Mouse (Mus musculus) liver, embryonic 16.5 days (tissue): Measurements from ENCODE around the gene Pcbd2. TPM values are rescaled to one million over a fixed set of nuclear protein-coding genes. Genes with fewer than 3 reads are reported as not detected.
A peak's percentile ranks its signal among the peaks of the same experiment; 100 is the strongest.

ENCODE experiments used
- ATAC-seq: fragments of 200-750 bp; cut with Nextera tagmentation; 2 replicates; pipeline ENCODE4 v1.8.0; 2017; ENCODE audit warnings: low read depth, mild to moderate bottlenecking, moderate number of reproducible peaks, moderate library complexity
- H3K27ac ChIP-seq: fragments of 300-500 bp; sonication (generic); 2 replicates; pipeline ENCODE4 v1.5.1; 2014; ENCODE audit warnings: mild to moderate bottlenecking, low read length
- H3K27me3 ChIP-seq: fragments of 300-500 bp; sonication (generic); 2 replicates; pipeline ENCODE4 v1.6.1; 2014; ENCODE audit warnings: low read depth, low read length, mixed read lengths; ENCODE audit not compliant: control insufficient read depth, insufficient read depth
- H3K36me3 ChIP-seq: fragments of 300-500 bp; sonication (generic); 2 replicates; pipeline ENCODE4 v1.6.1; 2014; ENCODE audit warnings: mild to moderate bottlenecking; ENCODE audit not compliant: control insufficient read depth, insufficient read depth
- H3K4me1 ChIP-seq: fragments of 300-500 bp; sonication (generic); 2 replicates; pipeline ENCODE4 v1.6.1; 2014; ENCODE audit warnings: low read depth, low read length, mixed read lengths; ENCODE audit not compliant: control insufficient read depth
- H3K4me2 ChIP-seq: fragments of 300-500 bp; sonication (generic); 2 replicates; pipeline ENCODE4 v1.6.1; 2014; ENCODE audit warnings: low read depth, low read length, mixed read lengths
- H3K4me3 ChIP-seq: fragments of 300-500 bp; sonication (generic); 2 replicates; pipeline ENCODE4 v1.5.1; 2014; ENCODE audit warnings: low read depth, mild to moderate bottlenecking, low read length
- H3K9ac ChIP-seq: fragments of 300-500 bp; sonication (generic); 2 replicates; pipeline ENCODE4 v1.6.1; 2014; ENCODE audit warnings: low read depth, low read length
- H3K9me3 ChIP-seq: fragments of 300-500 bp; sonication (generic); replicated peaks from 2 replicates; pipeline ENCODE4 v1.6.1; 2016; ENCODE audit warnings: low read length; ENCODE audit not compliant: control insufficient read depth
- WGBS: fragments of 180-500 bp; shearing (Covaris S2); extraction: QIAGEN DNeasy Blood & Tissue Kit; methylation state at CpG from one replicate; pipeline ENCODE4 v1.1.7; 2014; ENCODE audit not compliant: insufficient replicate concordance; 5-methylcytosine and 5-hydroxymethylcytosine counted together
- polyA plus RNA-seq: library from polyadenylated mRNA; unstranded; fragments of >200 nt; fragmentation: Nextera tagmentation; extraction: Ambion mirVana; gene quantifications from 2 replicates; pipeline ENCODE4 v1.2.1, GENCODE M21; 2015

Pcbd2 gene
- polyA plus RNA-seq, 1 experiment from 2014 or later, result 30.6 TPM

DNA sequence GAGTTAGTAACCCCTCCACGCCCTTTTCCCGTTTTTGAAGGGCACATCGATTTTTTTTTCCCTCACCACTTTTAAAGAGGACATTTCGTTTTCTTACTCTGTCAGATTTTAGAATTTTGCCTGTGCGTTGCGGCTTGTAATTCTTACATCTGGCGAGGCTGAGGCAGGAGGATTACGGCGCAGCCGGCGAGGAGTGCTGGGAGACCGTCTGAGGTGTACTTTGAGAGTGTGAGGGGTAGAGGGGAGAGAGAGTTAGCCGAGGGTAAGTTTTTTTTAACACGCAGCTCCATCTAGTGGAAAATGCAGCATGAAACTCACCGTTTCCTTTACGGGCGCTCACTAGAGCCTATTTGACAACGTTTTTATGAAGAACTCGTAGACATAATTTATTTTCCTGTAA, 671 bp downstream of the Pcbd2 start:
- Histone ChIP-seq H3K9me3 (no peaks in the 10 kb centered on the region), H3K4me1 (peaks cover 4% of the 10 kb centered on the region), H3K4me3 (peak overlapping the region; percentile 79), H3K9ac (peak overlapping the region; percentile 86), H3K27ac (peak overlapping the region; percentile 97), H3K36me3 (no peaks in the 10 kb centered on the region), H3K27me3 (no peaks in the 10 kb centered on the region), H3K4me2 (peak overlapping the region; percentile 95)
- WGBS, result 1% methylated on average over 19 of the region's 19 CpGs
- ATAC-seq, result peak; percentile 71

DNA sequence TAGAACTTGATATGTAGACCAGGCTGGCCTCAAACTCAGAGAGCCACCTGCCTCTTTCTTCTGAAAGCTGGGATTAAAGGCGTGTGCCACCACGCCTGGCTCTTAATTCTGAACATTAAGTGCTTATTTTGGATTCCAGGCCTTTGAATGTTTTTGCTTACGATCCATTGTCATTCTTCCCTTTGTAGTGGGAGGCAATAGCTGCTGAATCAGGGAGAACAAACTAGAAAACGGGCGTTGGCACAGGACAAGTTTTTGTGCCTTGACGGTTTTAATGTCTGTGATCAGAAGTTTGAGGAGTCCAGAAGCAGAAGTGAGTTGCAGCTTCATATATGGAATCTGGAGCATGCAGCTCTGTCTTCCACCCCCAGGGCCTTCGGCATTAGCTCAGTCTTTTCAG, 3.5 kb downstream of the Pcbd2 start:
- Histone ChIP-seq H3K27ac (no peak overlapping the region), H3K27me3 (no peaks in the 10 kb centered on the region), H3K4me3 (no peak overlapping the region), H3K4me1 (peaks cover 4% of the 10 kb centered on the region), H3K9me3 (no peaks in the 10 kb centered on the region), H3K36me3 (no peaks in the 10 kb centered on the region), H3K9ac (no peak overlapping the region), H3K4me2 (no peak overlapping the region)
- ATAC-seq, result no peak
- WGBS, result 82% methylated on average over 7 of the region's 7 CpGs

DNA sequence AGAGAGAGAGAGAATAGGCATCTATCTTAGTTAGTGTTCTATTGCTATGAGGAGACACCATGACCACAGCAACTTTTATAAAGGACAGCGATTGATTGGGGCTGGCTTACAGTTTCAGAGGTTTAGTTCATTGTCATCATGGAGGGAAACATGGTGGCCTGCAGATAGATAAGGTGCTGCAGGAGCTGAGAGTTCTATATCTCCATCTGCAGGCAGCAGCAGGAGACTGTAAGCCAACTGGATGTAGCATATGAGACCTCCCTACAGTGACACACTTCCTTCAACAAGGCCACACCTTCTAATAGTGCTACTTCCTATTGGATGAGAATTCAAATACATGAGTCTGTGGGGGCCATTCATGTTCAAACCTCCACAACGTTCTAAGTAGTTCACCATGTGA, 5.0 kb downstream of the Pcbd2 start:
- Histone ChIP-seq H3K27ac (no peak overlapping the region), H3K9ac (no peak overlapping the region), H3K9me3 (no peaks in the 10 kb centered on the region), H3K4me3 (no peak overlapping the region), H3K27me3 (no peaks in the 10 kb centered on the region), H3K4me2 (no peak overlapping the region), H3K36me3 (no peaks in the 10 kb centered on the region), H3K4me1 (no peaks in the 10 kb centered on the region)
- no peak for ATAC-seq
- 34% methylated on average over 2 of the region's 2 CpGs for WGBS

DNA sequence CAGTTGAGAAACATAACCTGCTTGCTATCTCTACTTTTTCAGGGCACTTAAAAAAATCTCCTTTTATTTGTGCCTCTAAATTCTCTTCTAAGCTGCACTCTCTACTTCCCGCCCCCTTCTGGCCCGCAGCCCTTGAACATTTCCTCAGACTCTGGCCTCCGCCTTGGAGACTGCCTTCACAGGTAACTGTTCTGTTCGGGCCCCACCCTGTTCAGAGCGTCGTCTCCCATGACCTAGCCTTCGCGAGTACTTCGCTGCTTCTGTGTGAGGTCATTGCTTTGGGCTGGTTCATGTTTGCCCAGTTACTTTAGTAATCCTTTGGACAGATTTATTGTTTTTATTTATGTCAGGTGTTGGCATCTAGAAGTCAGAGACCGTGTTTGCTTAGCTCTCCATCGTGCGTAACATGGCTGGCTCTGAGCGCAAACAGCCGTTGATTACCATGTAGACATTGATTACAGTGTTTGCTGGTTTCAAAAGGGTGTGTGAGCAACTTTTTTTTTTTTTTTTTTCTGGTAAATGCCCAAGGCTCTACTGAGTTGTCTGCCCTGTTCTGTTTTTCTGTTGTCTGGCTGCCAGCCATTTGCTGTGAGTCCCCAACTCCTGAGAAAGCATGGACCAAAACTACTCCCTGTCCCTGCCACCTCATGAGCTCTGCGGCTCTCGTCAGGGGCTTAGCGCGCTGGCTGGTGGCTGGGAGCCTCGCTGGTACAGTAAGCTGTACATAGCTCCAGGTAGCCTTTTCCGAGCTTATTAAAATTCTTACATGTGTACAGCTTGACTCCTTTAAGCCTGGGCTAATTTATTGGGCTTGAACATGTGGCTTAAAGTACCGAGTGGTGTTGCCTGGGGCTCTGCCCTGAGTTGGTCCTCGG, 6.7 kb downstream of the Pcbd2 start:
- Histone ChIP-seq H3K27me3 (no peaks in the 10 kb centered on the region), H3K9ac (no peak overlapping the region), H3K4me3 (no peak overlapping the region), H3K4me1 (no peaks in the 10 kb centered on the region), H3K4me2 (no peak overlapping the region), H3K27ac (no peak overlapping the region), H3K36me3 (no peaks in the 10 kb centered on the region), H3K9me3 (no peaks in the 10 kb centered on the region)
- 81% methylated on average over 22 of the region's 22 CpGs for WGBS
- ATAC-seq, result no peak

DNA sequence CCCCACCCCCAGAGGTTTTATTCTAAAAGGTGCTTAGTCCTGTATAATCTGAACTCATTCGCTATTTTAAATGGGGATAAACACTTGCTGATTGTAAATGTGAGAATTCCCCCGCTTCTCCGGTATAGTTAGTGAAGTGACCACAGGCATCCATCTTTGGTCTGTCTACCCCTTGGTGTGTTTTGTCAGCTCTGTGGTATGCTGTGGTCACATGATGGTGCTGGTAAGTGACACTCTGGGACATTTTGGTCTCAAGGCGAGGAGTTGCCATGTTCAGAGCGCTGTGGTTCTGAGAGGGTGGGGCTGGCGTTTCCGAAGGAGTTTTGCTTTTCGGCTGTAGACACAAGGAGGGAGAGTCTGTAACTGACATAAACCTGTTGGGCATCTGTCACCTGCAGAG, 10.7 kb downstream of the Pcbd2 start:
- Histone ChIP-seq H3K9ac (no peak overlapping the region), H3K36me3 (no peaks in the 10 kb centered on the region), H3K4me1 (no peaks in the 10 kb centered on the region), H3K27me3 (no peaks in the 10 kb centered on the region), H3K4me3 (no peak overlapping the region), H3K9me3 (no peaks in the 10 kb centered on the region), H3K27ac (no peak overlapping the region), H3K4me2 (no peak overlapping the region)
- no peak for ATAC-seq
- 90% methylated on average over 8 of the region's 8 CpGs for WGBS

DNA sequence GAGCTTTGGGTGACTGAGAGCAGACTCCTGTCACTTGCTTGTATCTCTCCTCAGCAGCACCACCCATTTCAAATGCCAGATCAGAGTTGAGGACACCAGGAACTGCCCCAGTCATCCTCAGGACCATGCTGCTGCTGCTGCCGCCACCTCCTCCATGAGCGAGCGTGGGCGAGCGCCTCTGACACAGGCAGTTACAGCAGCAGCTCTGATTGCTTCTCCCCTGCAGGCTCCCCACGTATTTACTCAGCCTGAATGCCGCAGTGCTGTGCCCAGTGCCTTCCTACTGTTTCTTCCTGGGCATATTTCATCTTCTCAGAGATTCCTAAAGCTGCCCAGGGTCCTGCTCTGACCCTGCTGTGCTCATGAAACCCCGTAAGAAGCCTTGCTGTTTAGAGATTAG, 15.1 kb downstream of the Pcbd2 start:
- H3K9ac ChIP-seq, result no peak overlapping the region
- no peak for ATAC-seq
- no peaks in the 10 kb centered on the region for H3K36me3 ChIP-seq
- H3K4me3 ChIP-seq, result no peak overlapping the region
- 72% methylated on average over 8 of the region's 8 CpGs for WGBS
- H3K4me1 ChIP-seq, result no peaks in the 10 kb centered on the region
- no peak overlapping the region for H3K27ac ChIP-seq
- H3K27me3 ChIP-seq, result no peaks in the 10 kb centered on the region
- H3K4me2 ChIP-seq, result no peak overlapping the region
- H3K9me3 ChIP-seq, result no peaks in the 10 kb centered on the region

DNA sequence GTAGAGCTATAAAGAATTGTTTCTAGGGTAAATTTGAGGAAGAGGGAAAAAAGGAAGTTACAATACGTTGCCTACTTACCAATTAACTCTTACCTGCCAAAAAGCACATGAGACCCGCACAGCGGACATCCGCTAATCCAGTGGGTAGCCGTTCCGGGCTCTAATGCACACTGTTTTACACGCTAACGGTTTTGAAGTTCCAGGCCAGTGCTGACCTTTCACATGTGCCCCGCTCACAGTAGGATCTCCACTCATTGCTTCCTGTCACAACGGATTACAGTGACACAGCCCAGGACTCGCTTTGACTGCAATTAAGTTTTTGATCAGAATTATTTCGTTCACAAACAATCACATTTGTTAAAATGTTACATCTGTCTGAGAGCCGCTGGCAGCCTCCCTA, 27.2 kb downstream of the Pcbd2 start:
- Histone ChIP-seq H3K4me3 (no peak overlapping the region), H3K27me3 (no peaks in the 10 kb centered on the region), H3K9ac (no peak overlapping the region), H3K9me3 (no peaks in the 10 kb centered on the region), H3K27ac (no peak overlapping the region), H3K36me3 (no peaks in the 10 kb centered on the region), H3K4me1 (no peaks in the 10 kb centered on the region), H3K4me2 (no peak overlapping the region)
- no peak for ATAC-seq
- 57% methylated on average over 13 of the region's 13 CpGs for whole genome bisulfite sequencing

DNA sequence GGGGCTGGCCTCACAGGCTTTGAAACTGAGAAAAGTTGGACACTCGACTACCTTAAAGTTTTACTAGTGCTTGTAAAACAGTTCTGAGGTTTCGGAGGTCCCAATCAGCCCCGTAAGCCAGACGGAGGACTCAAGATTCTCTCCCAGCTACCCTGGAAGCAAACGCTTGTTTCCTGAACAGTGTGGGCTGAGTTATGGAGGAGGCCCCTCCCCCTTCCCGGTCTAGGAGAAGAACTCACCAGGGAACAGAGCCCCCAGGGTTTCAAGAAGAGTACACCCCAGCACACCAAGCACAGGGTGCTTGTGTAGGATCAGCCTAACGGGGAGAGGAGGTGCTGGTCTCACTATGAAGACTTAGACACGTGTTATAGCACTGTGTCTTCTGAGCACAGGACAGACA, 29.6 kb downstream of the Pcbd2 start:
- Histone ChIP-seq H3K27me3 (no peaks in the 10 kb centered on the region), H3K9me3 (no peaks in the 10 kb centered on the region), H3K4me1 (no peaks in the 10 kb centered on the region), H3K27ac (no peak overlapping the region), H3K4me2 (no peak overlapping the region), H3K36me3 (no peaks in the 10 kb centered on the region), H3K4me3 (no peak overlapping the region), H3K9ac (no peak overlapping the region)
- WGBS, result 41% methylated on average over 8 of the region's 8 CpGs
- ATAC-seq, result no peak

DNA sequence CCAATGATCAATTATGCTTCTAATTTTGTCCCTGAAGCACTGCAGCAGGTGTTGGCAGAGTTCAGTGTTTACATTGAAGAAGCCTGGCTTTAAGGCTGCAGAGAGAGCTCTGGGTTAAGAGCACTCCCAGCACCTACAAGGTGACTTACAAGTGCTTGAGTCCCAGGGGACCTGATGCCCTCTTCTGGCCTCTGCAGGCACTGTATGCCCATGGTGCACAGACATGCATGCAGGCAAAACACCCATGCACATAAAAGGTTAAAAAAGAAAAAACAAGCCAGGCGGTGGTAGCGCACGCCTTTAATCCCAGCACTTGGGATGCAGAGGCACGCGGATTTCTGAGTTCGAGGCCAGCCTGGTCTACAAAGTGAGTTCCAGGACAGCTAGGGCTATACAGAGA, 30.5 kb downstream of the Pcbd2 start:
- H3K4me3 ChIP-seq, result no peak overlapping the region
- H3K36me3 ChIP-seq, result no peaks in the 10 kb centered on the region
- no peaks in the 10 kb centered on the region for H3K9me3 ChIP-seq
- H3K27me3 ChIP-seq, result no peaks in the 10 kb centered on the region
- no peak overlapping the region for H3K4me2 ChIP-seq
- no peaks in the 10 kb centered on the region for H3K4me1 ChIP-seq
- WGBS, result 78% methylated on average over 6 of the region's 6 CpGs
- no peak overlapping the region for H3K9ac ChIP-seq
- no peak overlapping the region for H3K27ac ChIP-seq
- no peak for ATAC-seq
